Mouse (Mus musculus) bone marrow macrophage, adult 2 months (primary cell): ENCODE results near the gene Fnip2.

Source experiments
- CTCF ChIP-seq: IDR thresholded peaks from 2 replicates; pipeline ENCODE4 v1.5.1; 2012; ENCODE audit warnings: low read depth, mild to moderate bottlenecking, low read length, moderate library complexity
- POLR2A ChIP-seq: IDR thresholded peaks from 2 replicates; pipeline ENCODE4 v1.6.1; 2012; ENCODE audit warnings: mild to moderate bottlenecking, low read depth, low read length, borderline replicate concordance

DNA sequence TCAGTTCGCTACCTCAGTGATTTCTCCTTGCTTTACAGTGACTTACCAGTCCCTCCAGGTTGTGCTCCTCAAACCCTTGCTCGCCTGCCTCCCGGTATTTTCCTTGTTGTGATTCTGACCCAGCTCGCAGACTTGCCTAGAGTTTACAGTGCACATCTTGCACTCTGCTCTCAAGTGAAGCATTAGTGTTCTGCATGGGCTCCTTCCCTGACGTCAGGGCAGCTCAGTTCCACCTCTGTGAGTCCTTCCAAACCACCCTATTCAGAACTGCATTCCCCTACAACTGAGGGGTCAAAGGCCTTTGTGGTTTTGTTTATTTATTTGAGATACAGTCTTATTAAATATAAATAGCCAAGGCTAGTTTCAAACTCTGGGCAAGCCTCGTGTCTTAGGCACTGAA, 10.6 kb upstream of the Fnip2 start:
- no peak for TF ChIP-seq CTCF
- no peak for TF ChIP-seq POLR2A
